Mouse (Mus musculus) MEL (cell line): ENCODE measurements around the gene Fhit. TPM values are rescaled to one million over a fixed set of nuclear protein-coding genes. Genes with fewer than 3 reads are reported as not detected.

Experiments
- DNase-seq: peaks from one replicate; pipeline ENCODE4 v3.0.0; 2011; ENCODE audit warnings: low read depth, low spot score
- H3K27ac ChIP-seq: 2 replicates; pipeline ENCODE4 v1.5.1; 2012; ENCODE audit warnings: low read depth, mild to moderate bottlenecking, control low read depth, low read length, moderate library complexity; ENCODE audit not compliant: control insufficient read depth
- H3K27me3 ChIP-seq, 2 experiments: fragments of 150-350 bp in 1 of 2; sonication (generic) in 1 of 2; 2 replicates each; pipeline ENCODE4 v1.6.1; 2012; ENCODE audit warnings: low read length in 2 of 2, mild to moderate bottlenecking in 2 of 2, improper control_type of control experiment in 1 of 2, moderate library complexity in 1 of 2; ENCODE audit not compliant: insufficient read depth in 2 of 2, control insufficient read depth in 1 of 2
- H3K36me3 ChIP-seq, 2 experiments: 2 replicates each; pipeline ENCODE4 v1.6.1; 2012 to 2014; ENCODE audit warnings: low read length in 2 of 2, improper control_type of control experiment in 1 of 2, inconsistent platforms in 1 of 2, mild to moderate bottlenecking in 1 of 2; ENCODE audit not compliant: insufficient read depth in 2 of 2, control insufficient read depth in 1 of 2
- H3K4me1 ChIP-seq, 2 experiments: fragments of 150-350 bp in 1 of 2; sonication (generic) in 1 of 2; 2 replicates each; pipeline ENCODE4 v1.6.1; 2012; ENCODE audit warnings: low read length in 2 of 2, improper control_type of control experiment in 1 of 2, mild to moderate bottlenecking in 1 of 2; ENCODE audit not compliant: insufficient read depth in 2 of 2, control insufficient read depth in 1 of 2
- H3K4me3 ChIP-seq, 2 experiments: fragments of 150-350 bp in 1 of 2; sonication (generic) in 1 of 2; 2 replicates each; pipeline ENCODE4 v1.5.1; 2012; ENCODE audit warnings: low read depth in 2 of 2, low read length in 2 of 2, mild to moderate bottlenecking in 2 of 2, moderate library complexity in 2 of 2, control low read depth in 1 of 2, improper control_type of control experiment in 1 of 2; ENCODE audit not compliant: control insufficient read depth in 1 of 2, insufficient read depth in 1 of 2
- H3K79me2 ChIP-seq: 2 replicates; pipeline ENCODE4 v1.6.1; 2012; ENCODE audit warnings: mild to moderate bottlenecking, low read length, moderate library complexity; ENCODE audit not compliant: control insufficient read depth, poor library complexity, insufficient read depth
- H3K9ac ChIP-seq: 2 replicates; pipeline ENCODE4 v1.6.1; 2012; ENCODE audit warnings: low read depth, mild to moderate bottlenecking, control low read depth, low read length, moderate library complexity; ENCODE audit not compliant: control insufficient read depth, poor library complexity, severe bottlenecking
- H3K9me3 ChIP-seq: fragments of 150-350 bp; sonication (generic); replicated peaks from 2 replicates; pipeline ENCODE4 v1.6.1; 2012; ENCODE audit warnings: mild to moderate bottlenecking, low read length, improper control_type of control experiment, moderate library complexity; ENCODE audit not compliant: insufficient read depth
- BHLHE40 ChIP-seq: IDR thresholded peaks from 2 replicates; pipeline ENCODE4 v1.6.1; 2012; ENCODE audit warnings: low read depth, mild to moderate bottlenecking, inconsistent platforms, low read length, improper control_type of control experiment, borderline replicate concordance
- CHD2 ChIP-seq: IDR thresholded peaks from 2 replicates; pipeline ENCODE4 v1.6.1; 2011; ENCODE audit warnings: low read length, improper control_type of control experiment
- CTCF ChIP-seq, 3 experiments: IDR thresholded peaks in 2 of 3; conservative IDR thresholded peaks in 1 of 3; 2 replicates each; pipeline ENCODE4 v1.5.1; 2011 to 2012; ENCODE audit warnings: low read length in 3 of 3, low read depth in 2 of 3, mild to moderate bottlenecking in 2 of 3, improper control_type of control experiment in 1 of 3, inconsistent platforms in 1 of 3, mixed read lengths in 1 of 3, moderate library complexity in 1 of 3; ENCODE audit not compliant: control insufficient read depth in 1 of 3, insufficient read depth in 1 of 3, poor library complexity in 1 of 3, severe bottlenecking in 1 of 3
- ELF1 ChIP-seq: IDR thresholded peaks from 2 replicates; pipeline ENCODE4 v1.6.1; 2014; ENCODE audit warnings: low read depth, mild to moderate bottlenecking, inconsistent platforms, low read length, improper control_type of control experiment, moderate library complexity
- EP300 ChIP-seq, 2 experiments: IDR thresholded peaks; 2 replicates each; pipeline ENCODE4 v1.6.1; 2011; ENCODE audit warnings: improper control_type of control experiment in 2 of 2, low read length in 2 of 2, low read depth in 1 of 2, mild to moderate bottlenecking in 1 of 2
- GABPA ChIP-seq: IDR thresholded peaks from 2 replicates; pipeline ENCODE4 v1.6.1; 2012; ENCODE audit warnings: low read depth, mild to moderate bottlenecking, inconsistent platforms, low read length, improper control_type of control experiment, moderate library complexity
- HCFC1 ChIP-seq: IDR thresholded peaks from 2 replicates; pipeline ENCODE4 v1.6.1; 2012; ENCODE audit warnings: low read depth, mild to moderate bottlenecking, inconsistent platforms, low read length, improper control_type of control experiment, moderate library complexity
- KAT2A ChIP-seq: conservative IDR thresholded peaks from 2 replicates; pipeline ENCODE4 v1.6.1; 2012; ENCODE audit warnings: low read depth, low read length, improper control_type of control experiment, inconsistent platforms
- MAFK ChIP-seq: IDR thresholded peaks from 2 replicates; pipeline ENCODE4 v1.6.1; 2011; ENCODE audit warnings: low read depth, mild to moderate bottlenecking, low read length, improper control_type of control experiment, borderline replicate concordance
- MAX ChIP-seq: IDR thresholded peaks from 2 replicates; pipeline ENCODE4 v1.6.1; 2011; ENCODE audit warnings: low read length, improper control_type of control experiment
- MAZ ChIP-seq: IDR thresholded peaks from 2 replicates; pipeline ENCODE4 v1.6.1; 2012; ENCODE audit warnings: low read depth, mild to moderate bottlenecking, inconsistent platforms, low read length, improper control_type of control experiment
- MEF2A ChIP-seq: IDR thresholded peaks from 2 replicates; pipeline ENCODE4 v1.6.1; 2014; ENCODE audit warnings: low read depth, mild to moderate bottlenecking, inconsistent platforms, low read length, improper control_type of control experiment; ENCODE audit not compliant: poor library complexity, insufficient replicate concordance, severe bottlenecking; ENCODE audit errors: extremely low read depth
- MXI1 ChIP-seq: IDR thresholded peaks from 2 replicates; pipeline ENCODE4 v1.6.1; 2011; ENCODE audit warnings: mild to moderate bottlenecking, low read depth, low read length, improper control_type of control experiment
- MYC ChIP-seq: IDR thresholded peaks from 2 replicates; pipeline ENCODE4 v1.6.1; 2011; ENCODE audit warnings: low read depth, mild to moderate bottlenecking, low read length, improper control_type of control experiment, moderate library complexity
- NRF1 ChIP-seq: IDR thresholded peaks from 2 replicates; pipeline ENCODE4 v1.6.1; 2014; ENCODE audit warnings: low read depth, mild to moderate bottlenecking, inconsistent platforms, low read length, improper control_type of control experiment, moderate library complexity; ENCODE audit not compliant: poor library complexity, insufficient read depth, severe bottlenecking
- POLR2A ChIP-seq, 2 experiments: IDR thresholded peaks; 2 replicates each; pipeline ENCODE4 v1.6.1; 2011 to 2012; ENCODE audit warnings: low read length in 2 of 2, mild to moderate bottlenecking in 2 of 2, control low read depth in 1 of 2, improper control_type of control experiment in 1 of 2, low read depth in 1 of 2, moderate library complexity in 1 of 2; ENCODE audit not compliant: control insufficient read depth in 1 of 2, insufficient read depth in 1 of 2, poor library complexity in 1 of 2
- POLR2AphosphoS5 ChIP-seq: IDR thresholded peaks from 2 replicates; pipeline ENCODE4 v1.6.1; 2012; ENCODE audit warnings: low read depth, borderline replicate concordance, mild to moderate bottlenecking, inconsistent platforms, low read length, moderate library complexity, mixed read lengths
- SIN3A ChIP-seq: IDR thresholded peaks from 2 replicates; pipeline ENCODE4 v1.6.1; 2012; ENCODE audit warnings: low read length, improper control_type of control experiment, inconsistent platforms
- TAL1 ChIP-seq: IDR thresholded peaks from 2 replicates; pipeline ENCODE4 v1.6.1; 2012; ENCODE audit warnings: mild to moderate bottlenecking, inconsistent platforms, low read length, moderate library complexity, mixed read lengths
- TBP ChIP-seq: IDR thresholded peaks from 2 replicates; pipeline ENCODE4 v1.8.0; 2011; ENCODE audit warnings: low read depth, low read length, improper control_type of control experiment
- TCF12 ChIP-seq: IDR thresholded peaks from 2 replicates; pipeline ENCODE4 v1.6.1; 2014; ENCODE audit warnings: low read depth, mild to moderate bottlenecking, inconsistent platforms, low read length, improper control_type of control experiment, moderate library complexity
- UBTF ChIP-seq: IDR thresholded peaks from 2 replicates; pipeline ENCODE4 v1.6.1; 2012; ENCODE audit warnings: low read depth, mild to moderate bottlenecking, inconsistent platforms, low read length, improper control_type of control experiment, moderate library complexity, borderline replicate concordance; ENCODE audit not compliant: insufficient read depth
- USF1 ChIP-seq: IDR thresholded peaks from 2 replicates; pipeline ENCODE4 v1.6.1; 2014; ENCODE audit warnings: low read depth, mild to moderate bottlenecking, inconsistent platforms, low read length, improper control_type of control experiment, moderate library complexity
- USF2 ChIP-seq, 2 experiments: IDR thresholded peaks; 2 replicates each; pipeline ENCODE4 v1.6.1; 2011 to 2012; ENCODE audit warnings: improper control_type of control experiment in 2 of 2, low read length in 2 of 2, borderline replicate concordance in 1 of 2, inconsistent platforms in 1 of 2, low read depth in 1 of 2, mild to moderate bottlenecking in 1 of 2; ENCODE audit not compliant: insufficient read depth in 1 of 2
- ZC3H11A ChIP-seq: IDR thresholded peaks from 2 replicates; pipeline ENCODE4 v1.6.1; 2012; ENCODE audit warnings: low read depth, mild to moderate bottlenecking, inconsistent platforms, low read length, improper control_type of control experiment
- ZKSCAN1 ChIP-seq: IDR thresholded peaks from 2 replicates; pipeline ENCODE4 v1.6.1; 2012; ENCODE audit warnings: low read depth, mild to moderate bottlenecking, inconsistent platforms, low read length, improper control_type of control experiment, moderate library complexity
- ZNF384 ChIP-seq: IDR thresholded peaks from 2 replicates; pipeline ENCODE4 v1.6.1; 2012; ENCODE audit warnings: low read depth, mild to moderate bottlenecking, inconsistent platforms, low read length, improper control_type of control experiment
- polyA plus RNA-seq, 2 experiments: library from polyadenylated mRNA; stranded (reverse) in 1 of 2; unstranded in 1 of 2; fragments of >175 nt in 1 of 2; fragments of >200 nt in 1 of 2; gene quantifications; 2 replicates each; pipeline versions ENCODE4 v1.2.1 to v1.2.4; 2012; ENCODE audit warnings: low replicate concordance in 2 of 2, low read depth in 1 of 2; ENCODE audit not compliant: insufficient read length in 2 of 2, insufficient read depth in 1 of 2, missing spikeins in 1 of 2
- total RNA-seq: library from RNA; depleted of rRNA; stranded (reverse); fragments of 300-350 nt; gene quantifications from 2 replicates; pipeline ENCODE4 v1.2.3, GENCODE M21; 2012

Gene Fhit
- total and polyA plus RNA-seq, 3 experiments = 0.77 to 1.3 TPM; not detected in 1

GRCm38 (mm10) chr14:11132637-11133474, 29.0 kb downstream of the Fhit start:
- no peak for DNase-seq
- Histone ChIP-seq H3K79me2 (no peaks in the 10 kb centered on the region), H3K36me3 (no peaks in the 10 kb centered on the region), H3K4me3 (no peak overlapping the region), H3K9me3 (no peaks in the 10 kb centered on the region), H3K27me3 (no peaks in the 10 kb centered on the region), H3K9ac (no peak overlapping the region), H3K4me1 (no peaks in the 10 kb centered on the region), H3K27ac (no peak overlapping the region)
- TF ChIP-seq TAL1 = no peak
- TF ChIP-seq GABPA = no peak
- TF ChIP-seq UBTF = no peak
- no peak for TF ChIP-seq MAX
- no peak for TF ChIP-seq ELF1
- TF ChIP-seq EP300 (IDR thresholded peaks at IDR 0.05; ENCODE audit: low read depth in 1 of 2, low read length in 2 of 2) = no peak
- no peak for TF ChIP-seq TCF12
- no peak for TF ChIP-seq SIN3A
- TF ChIP-seq CTCF (IDR thresholded peaks at IDR 0.05 in 2 of 3, conservative IDR thresholded peaks at IDR 0.05 in 1 of 3; ENCODE audit: control insufficient read depth in 1 of 3, insufficient read depth in 1 of 3, low read depth in 2 of 3, low read length in 3 of 3, poor library complexity in 1 of 3, severe bottlenecking in 1 of 3) = no peak
- TF ChIP-seq ZC3H11A = no peak
- no peak for TF ChIP-seq ZNF384
- no peak for TF ChIP-seq POLR2A (IDR thresholded peaks at IDR 0.05; ENCODE audit: control insufficient read depth in 1 of 2, insufficient read depth in 1 of 2, low read depth in 1 of 2, low read length in 2 of 2, poor library complexity in 1 of 2)
- no peak for TF ChIP-seq BHLHE40
- no peak for TF ChIP-seq MXI1
- no peak for TF ChIP-seq MYC
- no peak for TF ChIP-seq USF1
- TF ChIP-seq MAZ = no peak
- TF ChIP-seq NRF1 = no peak
- TF ChIP-seq ZKSCAN1 = no peak

GRCm38 (mm10) chr14:11125096-11125495, 36.7 kb downstream of the Fhit start:
- DNase-seq = no peak
- Histone ChIP-seq H3K79me2 (no peaks in the 10 kb centered on the region), H3K27ac (no peak overlapping the region), H3K27me3 (no peaks in the 10 kb centered on the region), H3K9ac (no peak overlapping the region), H3K9me3 (no peaks in the 10 kb centered on the region), H3K4me3 (no peak overlapping the region), H3K36me3 (no peaks in the 10 kb centered on the region), H3K4me1 (no peaks in the 10 kb centered on the region)
- TF ChIP-seq KAT2A = no peak
- TF ChIP-seq USF1 = no peak
- TF ChIP-seq POLR2AphosphoS5 = no peak
- TF ChIP-seq HCFC1 = no peak
- no peak for TF ChIP-seq MEF2A
- TF ChIP-seq USF2 (IDR thresholded peaks at IDR 0.05; ENCODE audit: borderline replicate concordance in 1 of 2, insufficient read depth in 1 of 2, low read depth in 1 of 2, low read length in 2 of 2) = no peak
- TF ChIP-seq BHLHE40 = no peak
- no peak for TF ChIP-seq MXI1
- no peak for TF ChIP-seq EP300 (IDR thresholded peaks at IDR 0.05; ENCODE audit: low read depth in 1 of 2, low read length in 2 of 2)
- TF ChIP-seq TBP = no peak
- no peak for TF ChIP-seq TAL1
- TF ChIP-seq MAFK = no peak
- no peak for TF ChIP-seq CHD2
